Mouse (Mus musculus): ENCODE measurements around the gene Zfp74. TPM values are rescaled to one million over a fixed set of nuclear protein-coding genes. Genes with fewer than 3 reads are reported as not detected.
A peak's percentile ranks its signal among the peaks of the same experiment; 100 is the strongest.

The Zfp74 gene
- polyA plus RNA-seq, 1 experiment from 2014 or later: 8.0 TPM

GRCm38 (mm10) chr7:29953086-29953485, 803 bp downstream of the Zfp74 start:
- WGBS: 52% methylated on average over 10 of the region's 10 CpGs
- Histone ChIP-seq H3K36me3 (ENCODE audit: control insufficient read depth, insufficient read depth, low read length) (peaks cover 24% of the 10 kb centered on the region), H3K9ac (ENCODE audit: low read length) (peak overlapping the region; percentile 95), H3K27ac (replicated peaks in 1 of 2; ENCODE audit: control insufficient read depth in 1 of 2, insufficient read depth in 1 of 2, low read depth in 2 of 2, low read length in 2 of 2) (peak overlapping the region; percentile 90 to 98), H3K4me2 (ENCODE audit: low read length) (peak overlapping the region; percentile 69), H3K4me1 (ENCODE audit: control insufficient read depth in 2 of 2, insufficient read depth in 2 of 2, low read length in 2 of 2) (peaks cover 0 to 2% of the 10 kb centered on the region in 2 experiments; a peak in 2 of 4 replicates), H3K9me3 (ENCODE audit: control insufficient read depth, low read length) (no peaks in the 10 kb centered on the region), H3K27me3 (ENCODE audit: control insufficient read depth, insufficient read depth, low read length) (no peaks in the 10 kb centered on the region), H3K4me3 (ENCODE audit: control insufficient read depth in 1 of 2, insufficient read depth in 1 of 2, low read depth in 1 of 2, low read length in 2 of 2) (peak overlapping the region; percentile 81 to 98)
- ATAC-seq (ENCODE audit: insufficient number of reproducible peaks, insufficient read depth, low FRiP score, low read depth): no peak

GRCm38 (mm10) chr7:29944201-29944600, 9.7 kb downstream of the Zfp74 start:
- peaks cover 40% of the 10 kb centered on the region for H3K36me3 ChIP-seq (ENCODE audit: control insufficient read depth, insufficient read depth, low read length)
- no peak overlapping the region for H3K9ac ChIP-seq (ENCODE audit: low read length)
- no peak for ATAC-seq (ENCODE audit: insufficient number of reproducible peaks, insufficient read depth, low FRiP score, low read depth)
- no peak overlapping the region for H3K4me3 ChIP-seq (ENCODE audit: control insufficient read depth in 1 of 2, insufficient read depth in 1 of 2, low read depth in 1 of 2, low read length in 2 of 2)
- 89% methylated on average over 2 of the region's 2 CpGs for WGBS
- H3K4me2 ChIP-seq (ENCODE audit: low read length): no peak overlapping the region
- H3K27ac ChIP-seq (replicated peaks in 1 of 2; ENCODE audit: control insufficient read depth in 1 of 2, insufficient read depth in 1 of 2, low read depth in 2 of 2, low read length in 2 of 2): no peak overlapping the region
- peaks cover 2 to 9% of the 10 kb centered on the region in 2 experiments for H3K4me1 ChIP-seq (ENCODE audit: control insufficient read depth in 2 of 2, insufficient read depth in 2 of 2, low read length in 2 of 2)
- H3K27me3 ChIP-seq (ENCODE audit: control insufficient read depth, insufficient read depth, low read length): no peaks in the 10 kb centered on the region
- no peaks in the 10 kb centered on the region for H3K9me3 ChIP-seq (ENCODE audit: control insufficient read depth, low read length)

- H3K27me3 ChIP-seq (ENCODE audit: control insufficient read depth, insufficient read depth, low read length): no peaks in the 10 kb centered on the region
- peaks cover 36% of the 10 kb centered on the region for H3K36me3 ChIP-seq (ENCODE audit: control insufficient read depth, insufficient read depth, low read length)
- WGBS: 70% methylated on average over 2 of the region's 2 CpGs
Observed at GRCm38 (mm10) chr7:29943720-29944119, 10.2 kb downstream of the Zfp74 start.

GRCm38 (mm10) chr7:29942740-29943139, 11.1 kb downstream of the Zfp74 start:
- WGBS: 44% methylated on average over 2 of the region's 2 CpGs
- no peak overlapping the region for H3K4me2 ChIP-seq (ENCODE audit: low read length)
- peaks cover 2 to 9% of the 10 kb centered on the region in 2 experiments for H3K4me1 ChIP-seq (ENCODE audit: control insufficient read depth in 2 of 2, insufficient read depth in 2 of 2, low read length in 2 of 2)
- no peak overlapping the region for H3K4me3 ChIP-seq (ENCODE audit: control insufficient read depth in 1 of 2, insufficient read depth in 1 of 2, low read depth in 1 of 2, low read length in 2 of 2)
- H3K36me3 ChIP-seq (ENCODE audit: control insufficient read depth, insufficient read depth, low read length): peaks cover 38% of the 10 kb centered on the region
- no peaks in the 10 kb centered on the region for H3K27me3 ChIP-seq (ENCODE audit: control insufficient read depth, insufficient read depth, low read length)
- no peak overlapping the region for H3K9ac ChIP-seq (ENCODE audit: low read length)
- H3K9me3 ChIP-seq (ENCODE audit: control insufficient read depth, low read length): no peaks in the 10 kb centered on the region
- no peak for ATAC-seq (ENCODE audit: insufficient number of reproducible peaks, insufficient read depth, low FRiP score, low read depth)
- no peak overlapping the region for H3K27ac ChIP-seq (replicated peaks in 1 of 2; ENCODE audit: control insufficient read depth in 1 of 2, insufficient read depth in 1 of 2, low read depth in 2 of 2, low read length in 2 of 2)

More at GRCm38 (mm10) chr7:29943720-29944119, 10.2 kb downstream of the Zfp74 start:
- H3K9ac ChIP-seq (ENCODE audit: low read length): no peak overlapping the region
- no peak overlapping the region for H3K4me3 ChIP-seq (ENCODE audit: control insufficient read depth in 1 of 2, insufficient read depth in 1 of 2, low read depth in 1 of 2, low read length in 2 of 2)
- H3K9me3 ChIP-seq (ENCODE audit: control insufficient read depth, low read length): no peaks in the 10 kb centered on the region
- H3K27ac ChIP-seq (replicated peaks in 1 of 2; ENCODE audit: control insufficient read depth in 1 of 2, insufficient read depth in 1 of 2, low read depth in 2 of 2, low read length in 2 of 2): no peak overlapping the region
- ATAC-seq (ENCODE audit: insufficient number of reproducible peaks, insufficient read depth, low FRiP score, low read depth): no peak
- peaks cover 2 to 9% of the 10 kb centered on the region in 2 experiments for H3K4me1 ChIP-seq (ENCODE audit: control insufficient read depth in 2 of 2, insufficient read depth in 2 of 2, low read length in 2 of 2)
- H3K4me2 ChIP-seq (ENCODE audit: low read length): no peak overlapping the region

- no peaks in the 10 kb centered on the region for H3K27me3 ChIP-seq (ENCODE audit: control insufficient read depth, insufficient read depth, low read length)
- H3K4me2 ChIP-seq (ENCODE audit: low read length): no peak overlapping the region
- H3K9me3 ChIP-seq (ENCODE audit: control insufficient read depth, low read length): no peaks in the 10 kb centered on the region
- H3K4me3 ChIP-seq (ENCODE audit: control insufficient read depth in 1 of 2, insufficient read depth in 1 of 2, low read depth in 1 of 2, low read length in 2 of 2): no peak overlapping the region
- WGBS: 66% methylated on average over 11 of the region's 11 CpGs
- H3K36me3 ChIP-seq (ENCODE audit: control insufficient read depth, insufficient read depth, low read length): peaks cover 50% of the 10 kb centered on the region
- H3K27ac ChIP-seq (replicated peaks in 1 of 2; ENCODE audit: control insufficient read depth in 1 of 2, insufficient read depth in 1 of 2, low read depth in 2 of 2, low read length in 2 of 2): peak overlapping the region in 1 of 2 experiments; percentile 44; a peak in 1 of 4 replicates
- H3K9ac ChIP-seq (ENCODE audit: low read length): no peak overlapping the region; the same call in 1 of the 2 replicates
- ATAC-seq (ENCODE audit: insufficient number of reproducible peaks, insufficient read depth, low FRiP score, low read depth): peak; percentile 50; the same call in 1 of the 2 replicates
- H3K4me1 ChIP-seq (ENCODE audit: control insufficient read depth in 2 of 2, insufficient read depth in 2 of 2, low read length in 2 of 2): peaks cover 2 to 9% of the 10 kb centered on the region in 2 experiments
Observed at GRCm38 (mm10) chr7:29941027-29941426, 12.9 kb downstream of the Zfp74 start.

- H3K9ac ChIP-seq (ENCODE audit: low read length): no peak overlapping the region
- H3K9me3 ChIP-seq (ENCODE audit: control insufficient read depth, low read length): no peaks in the 10 kb centered on the region
- H3K4me3 ChIP-seq (ENCODE audit: control insufficient read depth in 1 of 2, insufficient read depth in 1 of 2, low read depth in 1 of 2, low read length in 2 of 2): no peak overlapping the region
- H3K4me2 ChIP-seq (ENCODE audit: low read length): no peak overlapping the region
- H3K27me3 ChIP-seq (ENCODE audit: control insufficient read depth, insufficient read depth, low read length): no peaks in the 10 kb centered on the region
- peaks cover 67% of the 10 kb centered on the region for H3K36me3 ChIP-seq (ENCODE audit: control insufficient read depth, insufficient read depth, low read length)
- WGBS: 87% methylated on average over 6 of the region's 6 CpGs
- peaks cover 2 to 9% of the 10 kb centered on the region in 2 experiments for H3K4me1 ChIP-seq (ENCODE audit: control insufficient read depth in 2 of 2, insufficient read depth in 2 of 2, low read length in 2 of 2)
- no peak overlapping the region for H3K27ac ChIP-seq (replicated peaks in 1 of 2; ENCODE audit: control insufficient read depth in 1 of 2, insufficient read depth in 1 of 2, low read depth in 2 of 2, low read length in 2 of 2)
- ATAC-seq (ENCODE audit: insufficient number of reproducible peaks, insufficient read depth, low FRiP score, low read depth): no peak
Observed at GRCm38 (mm10) chr7:29938856-29939255, 15.0 kb downstream of the Zfp74 start.

GRCm38 (mm10) chr7:29922780-29923179, 31.1 kb downstream of the Zfp74 start:
- Histone ChIP-seq H3K27ac (replicated peaks in 1 of 2; ENCODE audit: control insufficient read depth in 1 of 2, insufficient read depth in 1 of 2, low read depth in 2 of 2, low read length in 2 of 2) (no peak overlapping the region), H3K4me3 (ENCODE audit: control insufficient read depth in 1 of 2, insufficient read depth in 1 of 2, low read depth in 1 of 2, low read length in 2 of 2) (no peak overlapping the region), H3K9ac (ENCODE audit: low read length) (no peak overlapping the region), H3K27me3 (ENCODE audit: control insufficient read depth, insufficient read depth, low read length) (no peaks in the 10 kb centered on the region), H3K36me3 (ENCODE audit: control insufficient read depth, insufficient read depth, low read length) (no peaks in the 10 kb centered on the region), H3K9me3 (ENCODE audit: control insufficient read depth, low read length) (no peaks in the 10 kb centered on the region), H3K4me2 (ENCODE audit: low read length) (no peak overlapping the region), H3K4me1 (ENCODE audit: control insufficient read depth in 2 of 2, insufficient read depth in 2 of 2, low read length in 2 of 2) (peaks cover 0 to 3% of the 10 kb centered on the region in 2 experiments; a peak in 2 of 4 replicates)
- WGBS: 86% methylated on average over 2 of the region's 2 CpGs
- no peak for ATAC-seq (ENCODE audit: insufficient number of reproducible peaks, insufficient read depth, low FRiP score, low read depth)

All from heart, embryonic 14.5 days (tissue).